Mouse (Mus musculus): ENCODE results near the gene Nop56. TPM values are rescaled to one million over a fixed set of nuclear protein-coding genes. Genes with fewer than 3 reads are reported as not detected.
A peak's percentile ranks its signal among the peaks of the same experiment; 100 is the strongest.

The Nop56 gene
- polyA plus RNA-seq, 1 experiment, result 6.4 TPM

DNA sequence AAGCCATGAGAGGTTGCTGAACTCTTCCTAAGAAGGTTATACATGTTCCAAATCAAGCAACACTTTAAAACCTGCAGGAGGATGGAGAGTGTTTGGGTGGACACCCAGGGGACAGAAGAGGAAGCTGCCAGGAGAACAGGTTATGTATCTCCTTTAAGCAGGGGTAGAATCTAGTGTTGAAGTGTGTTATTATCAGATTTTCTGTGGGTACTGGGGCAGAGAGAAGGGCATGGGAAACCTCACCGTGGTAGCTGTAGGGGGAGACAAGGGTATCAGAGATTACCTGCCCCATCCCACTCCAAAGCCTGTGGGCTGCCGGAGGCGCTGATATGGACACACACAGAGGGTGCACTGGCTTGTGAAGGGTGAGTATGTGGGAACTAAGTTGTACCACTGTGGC, 18.8 kb downstream of the Nop56 start:
- Histone ChIP-seq H3K9me3 (ENCODE audit: control insufficient read depth, low read length) (peaks cover 6% of the 10 kb centered on the region; the same call in 1 of the 2 replicates), H3K4me1 (ENCODE audit: control insufficient read depth) (no peaks in the 10 kb centered on the region), H3K36me3 (ENCODE audit: control insufficient read depth) (no peaks in the 10 kb centered on the region), H3K27me3 (ENCODE audit: control insufficient read depth) (peaks cover 84% of the 10 kb centered on the region), H3K4me3 (replicated peaks) (no peak overlapping the region)
- TF ChIP-seq TAL1 (IDR thresholded peaks at IDR 0.05; ENCODE audit: low read length) (no peak), GATA1 (IDR thresholded peaks at IDR 0.05; ENCODE audit: low read length) (no peak)

DNA sequence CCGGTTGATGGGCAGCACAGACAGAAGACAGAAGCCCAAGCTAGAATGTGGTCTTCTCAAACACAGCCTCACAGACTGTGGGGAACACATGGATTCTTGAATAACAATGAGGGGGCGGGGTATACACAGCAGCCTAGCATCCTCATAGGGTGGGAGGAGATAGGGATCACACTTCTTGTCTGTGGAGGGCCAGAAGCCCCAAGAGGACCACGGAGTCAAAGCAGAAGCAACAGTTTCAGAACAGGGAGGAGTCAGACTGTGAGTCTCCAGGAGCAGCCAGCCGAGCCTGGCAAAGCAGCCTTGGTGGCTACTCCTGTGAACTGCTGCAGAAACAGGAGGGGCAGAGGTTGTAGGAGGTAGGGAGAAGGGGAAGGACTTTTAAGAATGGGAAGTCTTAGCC, 19.3 kb downstream of the Nop56 start:
- Histone ChIP-seq H3K27me3 (ENCODE audit: control insufficient read depth) (peaks cover 89% of the 10 kb centered on the region), H3K36me3 (ENCODE audit: control insufficient read depth) (no peaks in the 10 kb centered on the region), H3K4me3 (replicated peaks) (no peak overlapping the region), H3K9me3 (ENCODE audit: control insufficient read depth, low read length) (peaks cover 6% of the 10 kb centered on the region; the same call in 1 of the 2 replicates), H3K4me1 (ENCODE audit: control insufficient read depth) (no peaks in the 10 kb centered on the region)
- TF ChIP-seq TAL1 (IDR thresholded peaks at IDR 0.05; ENCODE audit: low read length) (no peak), GATA1 (IDR thresholded peaks at IDR 0.05; ENCODE audit: low read length) (no peak)

DNA sequence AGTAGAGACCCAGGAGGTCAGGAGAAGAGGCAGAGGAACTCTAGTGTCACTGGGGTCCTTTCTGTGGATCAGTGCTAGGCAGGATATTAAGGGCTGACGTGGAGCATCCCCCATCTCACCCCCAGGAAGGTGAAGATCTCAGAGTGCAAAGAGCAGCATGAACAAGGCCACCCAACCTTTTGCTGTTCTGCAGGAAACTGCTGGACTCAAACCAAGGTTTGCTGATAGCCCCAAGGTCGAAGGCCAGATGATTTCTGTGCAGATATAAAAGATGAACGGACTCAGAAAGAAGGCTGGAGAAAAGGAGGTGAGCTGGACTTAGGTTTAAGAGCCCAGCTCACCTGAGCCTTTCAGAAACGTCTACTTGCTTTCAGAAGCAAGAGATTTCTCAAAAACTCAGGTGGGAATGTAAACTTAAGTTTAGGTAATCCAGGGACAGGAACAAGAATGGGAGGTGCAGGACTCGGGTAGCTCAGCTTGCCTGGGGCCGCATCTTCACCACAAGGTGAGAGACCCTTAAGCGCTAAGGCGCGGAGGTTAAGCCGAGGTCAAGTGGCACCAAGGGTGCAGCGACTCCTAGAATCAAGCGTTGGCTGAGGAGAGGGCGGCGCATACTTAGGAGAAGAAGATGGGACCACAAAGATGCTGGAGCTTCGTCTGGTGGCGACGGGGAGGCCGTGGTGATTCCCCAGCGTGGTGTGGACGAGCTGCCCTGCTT, 20.1 kb downstream of the Nop56 start:
- H3K4me3 ChIP-seq (replicated peaks), result peak overlapping the region; percentile 14
- no peak for TF ChIP-seq TAL1 (IDR thresholded peaks at IDR 0.05; ENCODE audit: low read length)
- no peak for TF ChIP-seq GATA1 (IDR thresholded peaks at IDR 0.05; ENCODE audit: low read length)

DNA sequence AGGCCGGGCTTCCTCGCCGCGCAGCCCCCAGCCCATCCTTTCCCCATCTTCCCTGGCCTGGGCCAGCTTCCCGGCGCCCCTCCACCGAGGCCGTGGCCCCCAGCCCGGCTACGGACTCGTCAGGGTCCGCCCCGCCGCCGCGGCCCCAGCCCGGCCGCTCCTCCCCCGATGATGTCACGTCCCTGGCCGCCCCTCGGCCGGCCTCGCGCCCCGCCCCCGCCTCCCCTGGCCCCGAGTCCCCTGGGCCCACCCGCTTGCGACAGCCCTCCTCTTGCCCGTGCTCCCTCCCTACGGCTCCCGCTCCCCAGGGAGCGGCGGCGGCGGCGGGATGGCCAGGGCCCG, 20.7 kb downstream of the Nop56 start, which contains the start of gene Ebf4:
Gene Ebf4, plus strand, starts transcription at position 234 of the 342 bp plus-strand sequence.
- TF ChIP-seq TAL1 (IDR thresholded peaks at IDR 0.05; ENCODE audit: low read length) (no peak), GATA1 (IDR thresholded peaks at IDR 0.05; ENCODE audit: low read length) (no peak)

More for the DNA sequence above, 20.1 kb downstream of the Nop56 start:
- Histone ChIP-seq H3K9me3 (ENCODE audit: control insufficient read depth, low read length) (peaks cover 6% of the 10 kb centered on the region; the same call in 1 of the 2 replicates), H3K27me3 (ENCODE audit: control insufficient read depth) (peaks cover 91% of the 10 kb centered on the region), H3K36me3 (ENCODE audit: control insufficient read depth) (no peaks in the 10 kb centered on the region), H3K4me1 (ENCODE audit: control insufficient read depth) (no peaks in the 10 kb centered on the region)

DNA sequence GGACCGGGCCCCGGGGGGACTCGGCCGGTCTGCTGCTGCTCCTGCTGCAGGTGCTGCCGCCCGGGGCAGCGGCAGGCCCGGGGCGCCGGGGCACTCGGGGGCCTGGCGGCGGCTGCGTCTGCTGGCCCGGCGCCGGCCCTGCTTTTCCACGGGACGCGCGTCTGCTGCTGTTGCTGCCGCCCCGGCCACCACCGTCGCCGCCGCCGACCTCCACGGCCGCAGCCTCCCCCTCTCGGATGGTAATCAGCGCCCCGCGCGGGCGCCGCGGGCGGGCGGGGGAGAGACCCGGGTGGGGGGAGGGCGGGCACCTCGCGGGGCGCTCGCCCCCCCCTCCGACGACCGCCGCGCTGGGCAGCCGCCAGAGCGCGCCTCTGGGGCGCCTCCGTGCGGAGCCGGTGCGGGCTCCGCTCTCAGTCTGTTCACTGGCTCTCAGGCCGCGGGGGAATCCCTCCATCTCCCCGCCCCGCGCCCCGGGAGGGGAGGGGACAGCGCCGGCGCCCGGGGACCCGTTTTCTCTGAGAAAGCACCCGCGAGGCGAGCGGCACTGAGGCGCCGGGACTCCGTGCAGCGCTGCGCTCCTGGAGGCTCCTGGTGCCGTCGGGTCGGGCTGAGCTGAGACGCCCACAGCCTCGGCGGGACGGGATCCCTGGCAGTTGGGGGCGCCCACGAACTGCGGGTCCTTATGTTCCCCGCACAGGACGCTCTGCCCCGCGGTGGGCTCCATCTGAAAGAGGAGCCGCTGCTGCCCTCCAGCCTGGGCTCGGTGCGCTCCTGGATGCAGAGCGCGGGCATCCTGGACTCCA, 21.3 kb downstream of the Nop56 start:
- Histone ChIP-seq H3K4me1 (ENCODE audit: control insufficient read depth) (no peaks in the 10 kb centered on the region), H3K27me3 (ENCODE audit: control insufficient read depth) (peaks cover 91% of the 10 kb centered on the region), H3K4me3 (replicated peaks) (no peak overlapping the region), H3K36me3 (ENCODE audit: control insufficient read depth) (no peaks in the 10 kb centered on the region), H3K9me3 (ENCODE audit: control insufficient read depth, low read length) (peaks cover 6% of the 10 kb centered on the region; the same call in 1 of the 2 replicates)
- TF ChIP-seq GATA1 (IDR thresholded peaks at IDR 0.05; ENCODE audit: low read length) (no peak), TAL1 (IDR thresholded peaks at IDR 0.05; ENCODE audit: low read length) (no peak)

More for the DNA sequence above, 20.7 kb downstream of the Nop56 start, which contains the start of gene Ebf4:
- peaks cover 93% of the 10 kb centered on the region for H3K27me3 ChIP-seq (ENCODE audit: control insufficient read depth)
- peaks cover 6% of the 10 kb centered on the region; the same call in 1 of the 2 replicates for H3K9me3 ChIP-seq (ENCODE audit: control insufficient read depth, low read length)
- H3K4me3 ChIP-seq (replicated peaks), result peak within 1 kb of the TSS; percentile 14
- H3K36me3 ChIP-seq (ENCODE audit: control insufficient read depth), result no peaks in the 10 kb centered on the region
- H3K4me1 ChIP-seq (ENCODE audit: control insufficient read depth), result no peaks in the 10 kb centered on the region

DNA sequence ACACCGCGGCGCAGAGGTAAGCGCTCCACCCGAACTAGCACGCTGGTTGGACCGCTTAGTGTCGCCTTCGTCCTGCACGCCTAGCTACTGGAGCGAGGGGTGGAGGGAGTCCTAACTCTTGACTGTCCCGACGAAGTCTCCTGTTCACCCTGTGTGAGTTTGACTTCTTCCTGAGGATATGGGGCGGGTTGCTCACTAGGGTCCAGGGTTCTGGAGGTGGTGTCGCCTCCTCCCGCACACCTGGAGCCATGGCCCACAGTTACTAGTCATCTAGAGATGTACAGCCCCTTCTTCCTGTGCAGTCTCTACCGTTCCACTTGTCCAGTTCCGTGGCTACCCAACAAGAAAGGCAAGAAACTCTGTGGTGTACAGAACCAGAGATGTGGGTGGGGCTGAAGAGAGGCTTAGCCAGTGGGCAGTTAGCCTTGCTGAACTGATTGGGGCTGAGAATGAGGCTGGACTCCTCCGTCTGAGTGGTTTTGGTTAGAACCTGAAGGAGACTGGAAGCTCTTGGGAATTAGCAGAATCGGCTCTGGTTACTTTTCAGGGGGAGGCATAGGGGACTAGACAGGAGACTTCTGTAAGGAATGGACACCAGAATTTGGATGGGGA, 22.0 kb downstream of the Nop56 start:
- no peaks in the 10 kb centered on the region for H3K4me1 ChIP-seq (ENCODE audit: control insufficient read depth)
- H3K27me3 ChIP-seq (ENCODE audit: control insufficient read depth), result peaks cover 84% of the 10 kb centered on the region
- TF ChIP-seq GATA1 (IDR thresholded peaks at IDR 0.05; ENCODE audit: low read length), result no peak
- no peak for TF ChIP-seq TAL1 (IDR thresholded peaks at IDR 0.05; ENCODE audit: low read length)
- H3K36me3 ChIP-seq (ENCODE audit: control insufficient read depth), result no peaks in the 10 kb centered on the region
- no peak overlapping the region for H3K4me3 ChIP-seq (replicated peaks)
- peaks cover 6% of the 10 kb centered on the region; the same call in 1 of the 2 replicates for H3K9me3 ChIP-seq (ENCODE audit: control insufficient read depth, low read length)

DNA sequence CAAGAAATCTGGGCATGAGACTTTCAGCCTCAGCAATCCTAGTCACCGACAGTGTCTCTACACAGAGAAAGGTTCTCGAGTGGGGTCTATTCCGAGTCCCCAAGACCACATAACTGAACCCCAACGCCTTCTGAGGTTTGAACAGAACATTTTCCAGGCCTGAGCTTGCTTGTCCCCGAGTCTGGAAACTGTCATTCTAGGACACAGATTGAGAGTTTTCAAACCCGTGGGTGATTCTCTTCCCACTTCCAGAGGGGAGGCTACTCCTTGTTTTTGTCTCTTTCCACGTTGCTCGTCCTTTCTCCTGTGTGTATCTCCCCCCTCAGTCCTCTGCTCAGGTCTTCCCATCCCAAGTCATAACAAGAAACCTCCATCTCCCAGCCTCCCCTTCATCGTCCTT, 23.4 kb downstream of the Nop56 start:
- Histone ChIP-seq H3K27me3 (ENCODE audit: control insufficient read depth) (peaks cover 71% of the 10 kb centered on the region), H3K9me3 (ENCODE audit: control insufficient read depth, low read length) (peaks cover 6% of the 10 kb centered on the region; the same call in 1 of the 2 replicates), H3K36me3 (ENCODE audit: control insufficient read depth) (no peaks in the 10 kb centered on the region), H3K4me3 (replicated peaks) (no peak overlapping the region), H3K4me1 (ENCODE audit: control insufficient read depth) (no peaks in the 10 kb centered on the region)
- TF ChIP-seq TAL1 (IDR thresholded peaks at IDR 0.05; ENCODE audit: low read length), result no peak
- TF ChIP-seq GATA1 (IDR thresholded peaks at IDR 0.05; ENCODE audit: low read length), result no peak

GRCm38 (mm10) chr2:130303014-130303413, 28.8 kb downstream of the Nop56 start:
- H3K36me3 ChIP-seq (ENCODE audit: control insufficient read depth), result no peaks in the 10 kb centered on the region

DNA sequence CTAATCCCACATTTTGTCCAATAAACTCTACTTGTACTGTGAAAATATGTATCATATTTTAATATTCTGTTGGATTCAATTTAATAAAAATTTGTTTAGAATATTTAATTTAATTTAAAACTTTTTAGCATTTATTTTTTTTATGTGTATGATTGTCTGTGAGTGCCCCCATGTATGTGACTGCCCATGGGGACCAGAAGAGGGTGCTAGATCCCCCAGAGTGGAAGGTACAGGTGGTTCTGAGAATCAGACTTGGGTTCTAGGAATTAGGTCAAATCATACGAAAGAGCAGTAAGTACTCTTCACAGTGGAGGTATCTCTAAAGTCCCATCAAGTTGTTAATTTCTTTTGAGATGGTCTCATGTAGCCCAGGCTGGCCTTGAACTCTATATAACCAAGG, 52.8 kb downstream of the Nop56 start:
- no peaks in the 10 kb centered on the region for H3K36me3 ChIP-seq (ENCODE audit: control insufficient read depth)
- H3K4me3 ChIP-seq (replicated peaks), result no peak overlapping the region
- TF ChIP-seq TAL1 (IDR thresholded peaks at IDR 0.05; ENCODE audit: low read length) (no peak), GATA1 (IDR thresholded peaks at IDR 0.05; ENCODE audit: low read length) (no peak)
- no peaks in the 10 kb centered on the region for H3K9me3 ChIP-seq (ENCODE audit: control insufficient read depth, low read length)
- no peaks in the 10 kb centered on the region for H3K27me3 ChIP-seq (ENCODE audit: control insufficient read depth)
- H3K4me1 ChIP-seq (ENCODE audit: control insufficient read depth), result no peaks in the 10 kb centered on the region

More at GRCm38 (mm10) chr2:130303014-130303413, 28.8 kb downstream of the Nop56 start:
- Histone ChIP-seq H3K4me3 (replicated peaks) (no peak overlapping the region), H3K4me1 (ENCODE audit: control insufficient read depth) (no peaks in the 10 kb centered on the region), H3K9me3 (ENCODE audit: control insufficient read depth, low read length) (no peaks in the 10 kb centered on the region), H3K27me3 (ENCODE audit: control insufficient read depth) (peaks cover 16% of the 10 kb centered on the region)
- no peak for TF ChIP-seq GATA1 (IDR thresholded peaks at IDR 0.05; ENCODE audit: low read length)
- TF ChIP-seq TAL1 (IDR thresholded peaks at IDR 0.05; ENCODE audit: low read length), result no peak

Other genes starting within 250 kb of the Nop56 start
- not detected in 2 replicates for gene Tgm6, start 162.0 kb upstream of the Nop56 start, polyA plus RNA-seq (2012)
- gene Snrpb, start 95.0 kb upstream of the Nop56 start, polyA plus RNA-seq (2012), result 43.6 and 46.0 TPM in 2 replicates
- not detected in 2 replicates for gene Tmc2, start 79.2 kb upstream of the Nop56 start, polyA plus RNA-seq (2012)
- gene Idh3b, start 10.1 kb downstream of the Nop56 start, polyA plus RNA-seq (2012), result 6.8 and 9.7 TPM in 2 replicates
- not detected in 2 replicates for gene Ebf4, start 20.7 kb downstream of the Nop56 start, polyA plus RNA-seq (2012)
- gene Cpxm1, start 123.1 kb downstream of the Nop56 start, polyA plus RNA-seq (2012), result not detected in 2 replicates
- not detected in 2 replicates for gene Gm28372, start 130.8 kb downstream of the Nop56 start, polyA plus RNA-seq (2012)
- not detected in 2 replicates for gene 1700020A23Rik, start 130.8 kb downstream of the Nop56 start, polyA plus RNA-seq (2012)
- not detected in 2 replicates for gene Tmem239, start 132.0 kb downstream of the Nop56 start, polyA plus RNA-seq (2012)
- 1.2 and 1.3 TPM in 2 replicates for gene Vps16, start 149.9 kb downstream of the Nop56 start, polyA plus RNA-seq (2012)
- 0.38 and 0.42 TPM in 2 replicates for gene Pced1a, start 150.3 kb downstream of the Nop56 start, polyA plus RNA-seq (2012)
- gene Ptpra, start 175.8 kb downstream of the Nop56 start, polyA plus RNA-seq (2012), result 1.2 and 1.9 TPM in 2 replicates

All from erythroblast, embryonic 14.5 days (primary cell).